Mouse (Mus musculus) forebrain, embryonic 13.5 days (tissue): Measurements from ENCODE around the gene Dis3l. TPM values are rescaled to one million over a fixed set of nuclear protein-coding genes. Genes with fewer than 3 reads are reported as not detected.
"Not testable (repeated sequence)": the region's sequence is repeated elsewhere in the genome, so short reads cannot be mapped to it uniquely, and the experiment has no call there.

Experiments used
- ATAC-seq: fragments of 200-750 bp; cut with Nextera tagmentation; 2 replicates; pipeline ENCODE4 v1.8.0; 2017
- H3K27ac ChIP-seq: fragments of 300-500 bp; sonication (generic); 2 replicates; pipeline ENCODE4 v1.5.1; 2015; ENCODE audit warnings: inconsistent platforms, mild to moderate bottlenecking, moderate library complexity
- H3K27me3 ChIP-seq: fragments of 300-500 bp; sonication (generic); 2 replicates; pipeline ENCODE4 v1.6.1; 2015; ENCODE audit warnings: mild to moderate bottlenecking, inconsistent platforms
- H3K36me3 ChIP-seq: fragments of 300-500 bp; sonication (generic); 2 replicates; pipeline ENCODE4 v1.6.1; 2015; ENCODE audit warnings: mild to moderate bottlenecking, inconsistent platforms; ENCODE audit not compliant: poor library complexity, severe bottlenecking
- H3K4me1 ChIP-seq: fragments of 300-500 bp; sonication (generic); 2 replicates; pipeline ENCODE4 v1.6.1; 2015; ENCODE audit warnings: inconsistent platforms
- H3K4me2 ChIP-seq: fragments of 300-500 bp; sonication (generic); 2 replicates; pipeline ENCODE4 v1.6.1; 2015; ENCODE audit warnings: inconsistent platforms, mild to moderate bottlenecking, moderate library complexity
- H3K4me3 ChIP-seq: fragments of 300-500 bp; sonication (generic); 2 replicates; pipeline ENCODE4 v1.5.1; 2015; ENCODE audit warnings: mild to moderate bottlenecking, inconsistent platforms
- H3K9ac ChIP-seq: fragments of 300-500 bp; sonication (generic); 2 replicates; pipeline ENCODE4 v1.6.1; 2015; ENCODE audit warnings: mild to moderate bottlenecking, inconsistent platforms
- H3K9me3 ChIP-seq: fragments of 300-500 bp; sonication (generic); replicated peaks from 2 replicates; pipeline ENCODE4 v1.6.1; 2016; ENCODE audit warnings: inconsistent platforms
- WGBS: fragments of 180-500 bp; shearing (Covaris S2); methylation state at CpG from one replicate; pipeline ENCODE4 v1.1.7; 2015; 5-methylcytosine and 5-hydroxymethylcytosine counted together
- polyA plus RNA-seq: library from polyadenylated mRNA; unstranded; fragments of >200 nt; fragmentation: Nextera tagmentation; extraction: Ambion mirVana; gene quantifications from 2 replicates; pipeline ENCODE4 v1.2.1, GENCODE M21; 2015

The Dis3l gene
- polyA plus RNA-seq, 1 experiment from 2014 or later = 19.4 TPM

GRCm38 (mm10) chr9:64312128-64312527, 29.0 kb downstream of the Dis3l start:
- no peak for ATAC-seq
- WGBS = 26% methylated on average over 1 of the region's 1 CpGs
- Histone ChIP-seq H3K4me3 (no peak overlapping the region), H3K9me3 (no peaks in the 10 kb centered on the region), H3K4me2 (no peak overlapping the region), H3K4me1 (no peaks in the 10 kb centered on the region), H3K27me3 (no peaks in the 10 kb centered on the region), H3K36me3 (peaks cover 63% of the 10 kb centered on the region), H3K9ac (no peak overlapping the region), H3K27ac (no peak overlapping the region)

GRCm38 (mm10) chr9:64310996-64311785, 29.9 kb downstream of the Dis3l start:
- 82% methylated on average over 16 of the region's 16 CpGs for WGBS
- ATAC-seq = no peak
- Histone ChIP-seq H3K27ac (no peak overlapping the region), H3K36me3 (peaks cover 65% of the 10 kb centered on the region), H3K9ac (no peak overlapping the region), H3K4me1 (no peaks in the 10 kb centered on the region), H3K4me3 (no peak overlapping the region), H3K9me3 (no peaks in the 10 kb centered on the region), H3K27me3 (no peaks in the 10 kb centered on the region), H3K4me2 (no peak overlapping the region)

- no peak overlapping the region for H3K9ac ChIP-seq
- H3K27me3 ChIP-seq = no peaks in the 10 kb centered on the region
- H3K27ac ChIP-seq = no peak overlapping the region
- no peak overlapping the region for H3K4me3 ChIP-seq
- ATAC-seq = no peak
- no peak overlapping the region for H3K4me2 ChIP-seq
- H3K4me1 ChIP-seq = no peaks in the 10 kb centered on the region
- H3K36me3 ChIP-seq = peaks cover 80% of the 10 kb centered on the region
- no peaks in the 10 kb centered on the region for H3K9me3 ChIP-seq
- 86% methylated on average over 6 of the region's 6 CpGs for WGBS
Measured at GRCm38 (mm10) chr9:64306476-64307312, 34.4 kb downstream of the Dis3l start.

- not testable (repeated sequence) for ATAC-seq
Measured at GRCm38 (mm10) chr9:64303086-64303485, 38.0 kb downstream of the Dis3l start.

GRCm38 (mm10) chr9:64282404-64282987, 58.6 kb downstream of the Dis3l start:
- WGBS = 68% methylated on average over 5 of the region's 5 CpGs
- H3K9me3 ChIP-seq = no peaks in the 10 kb centered on the region
- H3K9ac ChIP-seq = peak overlapping the region; percentile 95
- peak overlapping the region; percentile 84 for H3K4me3 ChIP-seq
- peaks cover under 1% of the 10 kb centered on the region for H3K36me3 ChIP-seq
- ATAC-seq = no peak
- H3K4me1 ChIP-seq = peaks cover 10% of the 10 kb centered on the region
- H3K27ac ChIP-seq = no peak overlapping the region
- H3K27me3 ChIP-seq = no peaks in the 10 kb centered on the region
- peak overlapping the region; percentile 70 for H3K4me2 ChIP-seq

More at GRCm38 (mm10) chr9:64303086-64303485, 38.0 kb downstream of the Dis3l start:
- not testable (repeated sequence) for H3K4me2 ChIP-seq, H3K4me3 ChIP-seq, H3K4me1 ChIP-seq, H3K9ac ChIP-seq, H3K27ac ChIP-seq, H3K9me3 ChIP-seq, H3K27me3 ChIP-seq
- peaks cover 84% of the 10 kb centered on the region for H3K36me3 ChIP-seq
- 96% methylated on average over 4 of the region's 4 CpGs for WGBS

GRCm38 (mm10) chr9:64281781-64282178, 59.3 kb downstream of the Dis3l start:
- peak overlapping the region; percentile 70 for H3K4me2 ChIP-seq
- peak; percentile 92 for ATAC-seq
- peak overlapping the region; percentile 84 for H3K4me3 ChIP-seq
- H3K27me3 ChIP-seq = no peaks in the 10 kb centered on the region
- H3K9me3 ChIP-seq = no peaks in the 10 kb centered on the region
- no peaks in the 10 kb centered on the region for H3K36me3 ChIP-seq
- peak overlapping the region; percentile 90 for H3K27ac ChIP-seq
- under 1% methylated on average over 24 of the region's 24 CpGs for WGBS
- H3K9ac ChIP-seq = peak overlapping the region; percentile 95
- H3K4me1 ChIP-seq = peaks cover 10% of the 10 kb centered on the region

- H3K27ac ChIP-seq = peak within 1 kb of the TSS; percentile 90
- peak within 1 kb of the TSS; percentile 70 for H3K4me2 ChIP-seq
- WGBS = 2% methylated on average over 46 of the region's 46 CpGs
Measured at GRCm38 (mm10) chr9:64281105-64281780, 59.8 kb downstream of the Dis3l start, which contains the start of gene Tipin. Gene Tipin (plus strand): TSS chr9:64281581.

GRCm38 (mm10) chr9:64278665-64279310, 62.3 kb downstream of the Dis3l start:
- Histone ChIP-seq H3K4me2 (no peak overlapping the region), H3K4me1 (peaks cover 10% of the 10 kb centered on the region), H3K27me3 (no peaks in the 10 kb centered on the region), H3K9me3 (no peaks in the 10 kb centered on the region), H3K27ac (no peak overlapping the region), H3K4me3 (no peak overlapping the region), H3K9ac (no peak overlapping the region), H3K36me3 (no peaks in the 10 kb centered on the region)
- 96% methylated on average over 6 of the region's 6 CpGs for WGBS
- no peak for ATAC-seq

More at GRCm38 (mm10) chr9:64281105-64281780, 59.8 kb downstream of the Dis3l start, which contains the start of gene Tipin:
- Histone ChIP-seq H3K27me3 (no peaks in the 10 kb centered on the region), H3K9ac (peak within 1 kb of the TSS; percentile 95), H3K36me3 (no peaks in the 10 kb centered on the region), H3K9me3 (no peaks in the 10 kb centered on the region), H3K4me1 (peaks cover 10% of the 10 kb centered on the region), H3K4me3 (peak within 1 kb of the TSS; percentile 84)
- ATAC-seq = peak; percentile 96

- WGBS = 67% methylated on average over 8 of the region's 8 CpGs
- H3K4me3 ChIP-seq = no peak overlapping the region
- no peaks in the 10 kb centered on the region for H3K27me3 ChIP-seq
- H3K27ac ChIP-seq = no peak overlapping the region
- no peaks in the 10 kb centered on the region for H3K9me3 ChIP-seq
- no peak overlapping the region for H3K9ac ChIP-seq
- H3K4me2 ChIP-seq = no peak overlapping the region
- H3K4me1 ChIP-seq = peaks cover 9% of the 10 kb centered on the region
- no peak for ATAC-seq
- H3K36me3 ChIP-seq = no peaks in the 10 kb centered on the region
Measured at GRCm38 (mm10) chr9:64277706-64278105, 63.4 kb downstream of the Dis3l start.

GRCm38 (mm10) chr9:64274919-64275318, 66.2 kb downstream of the Dis3l start:
- H3K4me3 ChIP-seq = no peak overlapping the region
- no peaks in the 10 kb centered on the region for H3K4me1 ChIP-seq
- 68% methylated on average over 1 of the region's 1 CpGs for WGBS
- no peaks in the 10 kb centered on the region for H3K27me3 ChIP-seq
- ATAC-seq = no peak
- no peak overlapping the region for H3K4me2 ChIP-seq
- no peaks in the 10 kb centered on the region for H3K9me3 ChIP-seq
- no peaks in the 10 kb centered on the region for H3K36me3 ChIP-seq
- H3K27ac ChIP-seq = no peak overlapping the region
- no peak overlapping the region for H3K9ac ChIP-seq

GRCm38 (mm10) chr9:64274291-64274690, 66.8 kb downstream of the Dis3l start:
- no peak for ATAC-seq

More at GRCm38 (mm10) chr9:64274291-64274690, 66.8 kb downstream of the Dis3l start:
- H3K4me2 ChIP-seq = no peak overlapping the region
- H3K4me1 ChIP-seq = no peaks in the 10 kb centered on the region
- 75% methylated on average over 4 of the region's 4 CpGs for WGBS
- H3K36me3 ChIP-seq = no peaks in the 10 kb centered on the region
- H3K9ac ChIP-seq = no peak overlapping the region
- no peak overlapping the region for H3K27ac ChIP-seq
- no peaks in the 10 kb centered on the region for H3K27me3 ChIP-seq
- no peak overlapping the region for H3K4me3 ChIP-seq
- H3K9me3 ChIP-seq = no peaks in the 10 kb centered on the region
